Mouse (Mus musculus): ENCODE measurements around the gene Kcmf1.

DNA sequence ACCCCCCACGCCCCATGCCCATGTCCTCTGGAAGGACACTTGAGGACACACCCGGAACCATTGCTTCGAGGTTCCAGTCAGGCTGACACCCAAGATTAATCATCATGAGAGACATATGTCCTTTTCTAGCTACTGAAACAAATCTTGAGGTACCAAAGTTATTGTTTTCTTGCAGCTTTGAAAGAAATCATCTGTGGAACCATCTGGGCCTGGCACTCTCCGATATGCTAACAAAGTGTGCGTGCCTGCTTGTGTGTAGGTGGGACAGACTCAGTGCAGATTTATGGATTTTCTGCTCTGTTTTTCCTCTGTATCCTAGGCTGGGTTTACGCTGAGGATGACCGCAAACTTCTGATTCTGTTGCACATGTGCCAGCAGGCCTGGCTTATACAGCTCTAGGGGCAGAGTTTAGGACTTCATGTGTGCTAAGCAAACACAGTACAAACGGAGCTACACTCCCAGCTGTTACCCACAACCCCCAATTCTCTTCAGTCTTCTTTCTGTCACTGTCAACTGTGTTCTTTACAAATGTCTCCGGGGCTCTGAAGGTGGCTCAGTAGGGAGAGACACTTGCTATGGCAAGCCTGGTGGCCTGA, 49.5 kb upstream of the Kcmf1 start:
- no peak for TF ChIP-seq POLR2A (IDR thresholded peaks at IDR 0.05; ENCODE audit: insufficient read depth, low read length)
- TF ChIP-seq CTCF (IDR thresholded peaks at IDR 0.05; ENCODE audit: low read depth, low read length), result no peak

All from ES-Bruce4 (cell line).